ENCODE assay signal across 24 mouse cellular contexts in genomic region chr11:117131450-117131849, GRCm38 (mm10). TPM values are rescaled to one million over a fixed set of nuclear protein-coding genes. Genes with fewer than 3 reads are reported as not detected.
DNase-seq lines count a peak whose midpoint lies in the region; ATAC-seq and TF ChIP-seq lines count a peak whose summit lies in the region.
"Had no signal": no experiment of that assay in that cellular context is flagged by ENCODE, and none has a peak within 500 bp of the region (broad histone marks: within the 10 kb centered on the region; RNA-seq: fewer than 3 reads in every experiment).

No protein-coding gene starts in this region.

- no peak for TF ChIP-seq EP300 in lung, postnatal 0 days (IDR thresholded peaks at IDR 0.05)

- H3K4me3 ChIP-seq in kidney, embryonic 15.5 days (replicated peaks), result no peak overlapping the region
- H3K4me3 ChIP-seq in kidney, adult 2 months (ENCODE audit: insufficient read depth, low read depth, low read length), result no peak overlapping the region
- H3K4me3 ChIP-seq in lung, postnatal 0 days (ENCODE audit: low read depth, low read length), result no peak overlapping the region
- H3K4me3 ChIP-seq in limb, embryonic 15.5 days, result no peak overlapping the region
- H3K4me3 ChIP-seq: erythroblast, embryonic 14.5 days; forebrain, embryonic 13.5 days; heart, embryonic 10.5 days; hindbrain, embryonic 10.5 days; liver, embryonic 13.5 days; midbrain, embryonic 15.5 days; neural tube, embryonic 12.5 days had no signal

- WGBS in kidney, embryonic 15.5 days, result 97% methylated on average over 10 of the region's 10 CpGs
- WGBS in kidney, adult 2 months, result 97% methylated on average over 10 of the region's 10 CpGs
- WGBS in lung, postnatal 0 days, result 72% methylated on average over 10 of the region's 10 CpGs
- 93% methylated on average over 10 of the region's 10 CpGs for WGBS in limb, embryonic 15.5 days

- H3K9me3 ChIP-seq in kidney, embryonic 15.5 days (replicated peaks), result no peaks in the 10 kb centered on the region
- H3K9me3 ChIP-seq in lung, postnatal 0 days (ENCODE audit: low read length), result no peaks in the 10 kb centered on the region
- no peaks in the 10 kb centered on the region for H3K9me3 ChIP-seq in limb, embryonic 15.5 days
- H3K9me3 ChIP-seq: forebrain, embryonic 13.5 days; heart, embryonic 10.5 days; hindbrain, embryonic 10.5 days; liver, embryonic 13.5 days; midbrain, embryonic 15.5 days; neural tube, embryonic 12.5 days had no signal

- no peak for ATAC-seq in kidney, embryonic 15.5 days (replicated peaks; ENCODE audit: low FRiP score)
- ATAC-seq in lung, postnatal 0 days, result 0 out of 2 replicates have a peak, but pooled peaks have one; percentile 32
- ATAC-seq in limb, embryonic 15.5 days (ENCODE audit: insufficient number of reproducible peaks, low FRiP score, low TSS enrichment, low read depth), result no peak
- ATAC-seq: forebrain, embryonic 13.5 days; hindbrain, embryonic 16.5 days; midbrain, embryonic 15.5 days had no signal

- H3K9ac ChIP-seq in kidney, embryonic 15.5 days, result no peak overlapping the region
- H3K9ac ChIP-seq in lung, postnatal 0 days (replicated peaks; ENCODE audit: low read depth), result no peak overlapping the region
- no peak overlapping the region for H3K9ac ChIP-seq in limb, embryonic 15.5 days
- H3K9ac ChIP-seq: forebrain, embryonic 13.5 days; liver, embryonic 13.5 days; midbrain, embryonic 15.5 days; neural tube, embryonic 12.5 days had no signal

- peak overlapping the region; percentile 55; the same call in 1 of the 2 replicates for H3K27ac ChIP-seq in kidney, embryonic 15.5 days
- H3K27ac ChIP-seq in kidney, adult 2 months (ENCODE audit: insufficient read depth, low read depth, low read length), result no peak overlapping the region
- no peak overlapping the region for H3K27ac ChIP-seq in lung, postnatal 0 days (ENCODE audit: low read length)
- H3K27ac ChIP-seq in limb, embryonic 15.5 days, result peak overlapping the region; percentile 73
- H3K27ac ChIP-seq: forebrain, embryonic 13.5 days; hindbrain, embryonic 10.5 days; liver, embryonic 13.5 days; neural tube, embryonic 12.5 days had no signal

- DNase-seq in kidney, adult 2 months, result no peak
- peak; percentile 51 for DNase-seq in lung, postnatal 0 days (ENCODE audit: low spot score)
- DNase-seq in lung, postnatal 25 days (ENCODE audit: low spot score), result no peak
- DNase-seq in ovary, adult 18-20 months (ENCODE audit: low spot score), result no peak
- no peak for DNase-seq in cerebellum, adult 8-10 months
- DNase-seq: adrenal gland, postnatal 10 days; cerebellum, adult 9-10 months; kidney, adult 18-20 months; kidney, postnatal 10 days; liver, embryonic 13.5 days; retina, postnatal 1 day; right cerebral cortex, postnatal 25 days; spleen, adult 18-20 months; thymus, adult 2 months; thymus, postnatal 4 days had no signal

- no peak for TF ChIP-seq CTCF in kidney, adult 2 months (conservative IDR thresholded peaks at IDR 0.05; ENCODE audit: insufficient read depth, insufficient read length, low read depth, low read length)
- TF ChIP-seq CTCF in lung, postnatal 0 days (IDR thresholded peaks at IDR 0.05), result 0 out of 2 replicates have a peak, but pooled peaks have one; percentile 0

- no peak for TF ChIP-seq POLR2A in kidney, adult 2 months (IDR thresholded peaks at IDR 0.05; ENCODE audit: low read depth, low read length)

- H3K36me3 ChIP-seq in kidney, embryonic 15.5 days, result peaks cover 15% of the 10 kb centered on the region; the same call in 1 of the 2 replicates
- no peaks in the 10 kb centered on the region for H3K36me3 ChIP-seq in kidney, adult 2 months (ENCODE audit: control insufficient read depth, insufficient read depth, low read length)
- no peaks in the 10 kb centered on the region; the same call in 1 of the 2 replicates for H3K36me3 ChIP-seq in lung, postnatal 0 days (ENCODE audit: insufficient read depth, low read length)
- H3K36me3 ChIP-seq in limb, embryonic 15.5 days, result no peaks in the 10 kb centered on the region; the same call in 1 of the 2 replicates
- H3K36me3 ChIP-seq: midbrain, embryonic 15.5 days had no signal

- H3K27me3 ChIP-seq in kidney, embryonic 15.5 days, result no peaks in the 10 kb centered on the region
- no peaks in the 10 kb centered on the region for H3K27me3 ChIP-seq in kidney, adult 2 months (replicated peaks; ENCODE audit: control insufficient read depth, insufficient read depth, low read length)
- H3K27me3 ChIP-seq in lung, postnatal 0 days (replicated peaks; ENCODE audit: insufficient read depth, low read length), result no peaks in the 10 kb centered on the region
- H3K27me3 ChIP-seq in limb, embryonic 15.5 days, result no peaks in the 10 kb centered on the region
- H3K27me3 ChIP-seq: forebrain, embryonic 13.5 days; liver, embryonic 13.5 days; midbrain, embryonic 15.5 days; neural tube, embryonic 12.5 days had no signal

- H3K4me1 ChIP-seq in kidney, embryonic 15.5 days, result peaks cover 74% of the 10 kb centered on the region
- peaks cover 31% of the 10 kb centered on the region for H3K4me1 ChIP-seq in kidney, adult 2 months (ENCODE audit: control insufficient read depth, insufficient read depth, low read length)
- H3K4me1 ChIP-seq in lung, postnatal 0 days (ENCODE audit: insufficient read depth, low read depth, low read length), result peaks cover 26% of the 10 kb centered on the region; the same call in 1 of the 2 replicates
- peaks cover 77% of the 10 kb centered on the region for H3K4me1 ChIP-seq in limb, embryonic 15.5 days

- no peak overlapping the region for H3K4me2 ChIP-seq in kidney, embryonic 15.5 days
- no peak overlapping the region for H3K4me2 ChIP-seq in lung, postnatal 0 days (replicated peaks; ENCODE audit: low read depth, low read length)
- no peak overlapping the region for H3K4me2 ChIP-seq in limb, embryonic 15.5 days
- H3K4me2 ChIP-seq: forebrain, embryonic 13.5 days; liver, embryonic 13.5 days; midbrain, embryonic 15.5 days; neural tube, embryonic 12.5 days had no signal

RNA-seq across cellular contexts. Expression of gene Sec14l1, which starts 16.5 kb away (rescaled TPM):
- polyA plus RNA-seq in kidney, embryonic 15.5 days (2015; fragmentation: Nextera tagmentation; extraction: Ambion mirVana), result 66.5 and 69.0 TPM in 2 replicates
- 49.1 and 52.2 TPM in 2 replicates for polyA plus RNA-seq in kidney, adult 2 months (2012; rRNA removed)
- 62.2 and 62.4 TPM in 2 replicates for polyA plus RNA-seq in lung, postnatal 0 days (2015; fragmentation: Nextera tagmentation; extraction: Ambion mirVana)
- polyA plus RNA-seq in limb, embryonic 15.5 days (2015; fragmentation: Nextera tagmentation; extraction: Ambion mirVana), result 59.2 and 69.7 TPM in 2 replicates

Comparison
In these comparisons a context has a peak if more than half of its experiments do, and no peak if none do; other contexts are left out.
1. H3K27ac ChIP-seq: peak in kidney, embryonic 15.5 days (single experiment) and limb, embryonic 15.5 days (single experiment); none in kidney, adult 2 months (single experiment) and lung, postnatal 0 days (single experiment).